ENCODE assay signal across 19 mouse cellular contexts in genomic region chr8:44894626-44895025, GRCm38 (mm10).
"Had no signal": no experiment of that assay in that cellular context is flagged by ENCODE, and none has a peak within 500 bp of the region (broad histone marks: within the 10 kb centered on the region; RNA-seq: fewer than 3 reads in every experiment).

No protein-coding gene starts in this region.

- H3K9ac ChIP-seq: lung, embryonic 14.5 days; midbrain, embryonic 12.5 days; neural tube, embryonic 13.5 days; neural tube, embryonic 15.5 days had no signal

- H3K4me1 ChIP-seq: midbrain, embryonic 10.5 days had no signal

- H3K9me3 ChIP-seq: midbrain, embryonic 10.5 days; midbrain, embryonic 12.5 days; neural tube, embryonic 13.5 days; neural tube, embryonic 15.5 days had no signal

- DNase-seq: lung, adult 18-20 months; lung, embryonic 14.5 days; lung, postnatal 10 days; lung, postnatal 4 days; midbrain, embryonic 14.5 days; retina, postnatal 1 day; right cerebral cortex, adult 18-20 months; right cerebral cortex, postnatal 25 days; right cerebral cortex, postnatal 4 days; spleen, adult 18-20 months; thymus, adult 18-20 months; thymus, postnatal 14 days; thymus, postnatal 36 days had no signal

- H3K27ac ChIP-seq: midbrain, embryonic 10.5 days; midbrain, embryonic 12.5 days; neural tube, embryonic 13.5 days; neural tube, embryonic 15.5 days had no signal

- ATAC-seq: midbrain, embryonic 16.5 days had no signal

- H3K4me3 ChIP-seq: midbrain, embryonic 10.5 days; midbrain, embryonic 12.5 days; myocyte; neural tube, embryonic 13.5 days; neural tube, embryonic 15.5 days had no signal

- H3K36me3 ChIP-seq: midbrain, embryonic 10.5 days; midbrain, embryonic 12.5 days; neural tube, embryonic 13.5 days; neural tube, embryonic 15.5 days had no signal

- H3K4me2 ChIP-seq: lung, embryonic 14.5 days; midbrain, embryonic 12.5 days; neural tube, embryonic 13.5 days; neural tube, embryonic 15.5 days had no signal

- H3K27me3 ChIP-seq: midbrain, embryonic 12.5 days; neural tube, embryonic 13.5 days; neural tube, embryonic 15.5 days had no signal
